Mouse (Mus musculus) liver, embryonic 12.5 days (tissue): Measurements from ENCODE around the gene Slc29a1. TPM values are rescaled to one million over a fixed set of nuclear protein-coding genes. Genes with fewer than 3 reads are reported as not detected.

Source experiments
- ATAC-seq: fragments of 200-750 bp; cut with Nextera tagmentation; 2 replicates; pipeline ENCODE4 v1.8.0; 2017; ENCODE audit warnings: moderate number of reproducible peaks, mild to moderate bottlenecking, moderate library complexity
- H3K27ac ChIP-seq: fragments of 300-500 bp; sonication (generic); 2 replicates; pipeline ENCODE4 v1.5.1; 2016; ENCODE audit warnings: mild to moderate bottlenecking
- H3K27me3 ChIP-seq: fragments of 300-500 bp; sonication (generic); replicated peaks from 2 replicates; pipeline ENCODE4 v1.6.1; 2016; ENCODE audit warnings: mild to moderate bottlenecking, moderate library complexity
- H3K36me3 ChIP-seq: fragments of 300-500 bp; sonication (generic); 2 replicates; pipeline ENCODE4 v1.6.1; 2016; ENCODE audit warnings: mild to moderate bottlenecking, moderate library complexity
- H3K4me1 ChIP-seq: fragments of 300-500 bp; sonication (generic); 2 replicates; pipeline ENCODE4 v1.6.1; 2016
- H3K4me2 ChIP-seq: fragments of 300-500 bp; sonication (generic); 2 replicates; pipeline ENCODE4 v1.6.1; 2016; ENCODE audit warnings: mild to moderate bottlenecking, moderate library complexity
- H3K4me3 ChIP-seq: fragments of 300-500 bp; sonication (generic); 2 replicates; pipeline ENCODE4 v1.5.1; 2016; ENCODE audit warnings: mild to moderate bottlenecking, moderate library complexity
- H3K9ac ChIP-seq: fragments of 300-500 bp; sonication (generic); 2 replicates; pipeline ENCODE4 v1.6.1; 2016; ENCODE audit warnings: mild to moderate bottlenecking, moderate library complexity
- H3K9me3 ChIP-seq: fragments of 300-500 bp; sonication (generic); replicated peaks from 2 replicates; pipeline ENCODE4 v1.6.1; 2016; ENCODE audit warnings: mild to moderate bottlenecking, moderate library complexity
- WGBS: fragments of 180-500 bp; shearing (Covaris S2); methylation state at CpG from one replicate; pipeline ENCODE4 v1.1.7; 2016; ENCODE audit not compliant: insufficient replicate concordance; 5-methylcytosine and 5-hydroxymethylcytosine counted together
- polyA plus RNA-seq: library from polyadenylated mRNA; unstranded; fragments of >200 nt; fragmentation: Nextera tagmentation; extraction: Ambion mirVana; gene quantifications from 2 replicates; pipeline ENCODE4 v1.2.1, GENCODE M21; 2016

Slc29a1 gene
- polyA plus RNA-seq, 1 experiment from 2014 or later: 267 TPM

DNA sequence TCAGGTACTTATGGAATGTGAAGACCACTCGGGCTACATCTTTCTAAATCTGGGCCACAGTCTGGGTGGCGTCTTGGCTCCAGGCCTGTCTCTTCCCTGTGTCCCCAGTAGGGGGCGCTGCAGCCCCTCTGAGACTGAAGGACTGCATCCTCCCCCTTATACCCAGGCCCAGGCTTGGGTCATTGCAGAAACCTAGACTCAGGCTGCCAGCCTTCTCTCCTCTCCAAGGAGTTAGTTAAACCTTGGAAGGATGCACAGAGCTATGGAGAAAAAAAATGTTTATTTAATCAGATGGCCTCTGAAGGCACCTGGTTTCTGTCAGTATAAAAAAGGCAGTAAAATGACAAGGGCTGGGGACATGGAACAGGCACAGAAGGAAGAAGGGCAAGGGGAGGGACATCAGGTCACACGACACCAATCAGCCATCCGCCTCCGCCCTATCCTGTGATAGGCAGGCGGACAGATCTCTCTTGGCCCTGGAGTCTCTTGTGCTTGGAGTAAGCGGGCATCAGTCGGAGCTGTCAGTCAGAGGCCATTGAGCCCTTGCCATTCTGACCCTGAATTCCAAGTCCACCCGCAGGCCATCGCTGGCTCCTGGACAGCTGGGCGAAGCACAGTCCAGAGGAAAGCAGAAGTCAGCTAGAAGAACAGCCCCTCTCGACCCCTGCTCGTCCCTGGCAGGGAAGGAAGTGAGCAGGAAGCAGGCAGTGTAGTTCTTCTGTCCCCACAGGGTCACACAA lies 14.3 kb downstream of the Slc29a1 start:
- peak overlapping the region; percentile 92 for H3K27ac ChIP-seq
- H3K4me3 ChIP-seq: no peak overlapping the region
- 34% methylated on average over 14 of the region's 14 CpGs for WGBS
- peaks cover 64% of the 10 kb centered on the region for H3K36me3 ChIP-seq
- no peaks in the 10 kb centered on the region for H3K9me3 ChIP-seq
- peaks cover 70% of the 10 kb centered on the region for H3K4me1 ChIP-seq
- H3K9ac ChIP-seq: no peak overlapping the region
- H3K27me3 ChIP-seq: no peaks in the 10 kb centered on the region
- peak overlapping the region; percentile 10; the same call in 1 of the 2 replicates for H3K4me2 ChIP-seq
- peak; percentile 38 for ATAC-seq

GRCm38 (mm10) chr17:45584096-45584896 lies 15.1 kb downstream of the Slc29a1 start:
- no peak for ATAC-seq
- Histone ChIP-seq H3K27ac (peak overlapping the region; percentile 92), H3K9ac (0 out of 2 replicates have a peak overlapping the region, but pooled peaks have one; percentile 8), H3K4me3 (no peak overlapping the region), H3K27me3 (no peaks in the 10 kb centered on the region), H3K9me3 (no peaks in the 10 kb centered on the region), H3K36me3 (peaks cover 56% of the 10 kb centered on the region), H3K4me1 (peaks cover 68% of the 10 kb centered on the region), H3K4me2 (0 out of 2 replicates have a peak overlapping the region, but pooled peaks have one; percentile 2)
- 48% methylated on average over 12 of the region's 12 CpGs for WGBS

DNA sequence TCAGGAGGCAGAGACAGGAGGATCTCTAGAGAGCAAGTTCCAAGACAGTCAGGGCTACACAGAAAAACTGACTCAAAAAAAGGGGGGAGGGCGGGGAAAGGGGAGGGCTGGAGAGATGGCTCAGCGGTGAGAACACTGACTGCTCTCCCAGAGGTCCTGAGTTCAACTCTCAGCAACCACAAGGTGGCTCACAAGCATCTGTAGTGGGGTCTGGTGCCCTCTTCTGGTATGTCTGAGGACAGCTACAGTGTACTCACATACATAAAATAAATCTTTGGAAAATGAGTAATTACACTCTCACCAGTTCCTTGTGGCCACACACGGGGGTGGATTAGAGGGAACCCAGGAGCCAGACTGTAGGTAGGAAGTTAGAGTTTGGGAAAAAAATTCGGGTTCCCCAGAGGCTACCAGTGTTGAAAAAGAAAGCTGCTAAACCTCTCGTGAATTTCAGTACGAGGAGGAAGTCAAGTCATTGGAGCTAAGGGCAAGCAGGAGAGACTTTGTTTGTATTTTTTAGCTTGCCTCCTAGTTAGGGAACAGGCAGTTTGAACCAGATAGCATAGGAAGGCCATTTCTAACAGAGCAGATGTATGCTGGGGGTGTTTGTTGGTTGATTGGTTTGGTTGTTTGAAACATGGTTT lies 16.6 kb downstream of the Slc29a1 start:
- ATAC-seq: peak; percentile 38

DNA sequence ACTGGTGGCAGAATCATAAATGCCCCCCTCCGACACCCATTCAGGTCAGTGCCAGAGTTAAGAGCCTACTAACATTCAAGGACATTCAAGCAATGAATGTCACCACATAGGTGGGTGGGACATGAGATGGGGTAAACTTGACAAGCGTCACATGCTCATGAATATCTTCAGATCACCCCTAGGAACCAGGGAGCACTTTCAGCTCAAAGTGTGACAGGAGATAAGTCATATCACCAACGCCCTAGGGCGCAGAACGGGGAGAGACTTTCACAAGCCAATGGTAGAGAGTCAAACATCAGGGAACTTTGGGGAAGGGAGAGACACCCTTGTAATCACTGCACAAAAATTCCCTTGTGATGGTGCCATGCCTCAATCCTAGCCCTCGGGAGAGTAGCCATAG lies 17.2 kb downstream of the Slc29a1 start:
- Histone ChIP-seq H3K27me3 (no peaks in the 10 kb centered on the region), H3K9ac (peak overlapping the region; percentile 23; the same call in 1 of the 2 replicates), H3K4me1 (peaks cover 77% of the 10 kb centered on the region), H3K9me3 (no peaks in the 10 kb centered on the region), H3K4me2 (peak overlapping the region; percentile 50), H3K27ac (peak overlapping the region; percentile 92), H3K36me3 (peaks cover 35% of the 10 kb centered on the region), H3K4me3 (no peak overlapping the region)
- ATAC-seq: peak; percentile 77
- 37% methylated on average over 6 of the region's 6 CpGs for whole genome bisulfite sequencing

More for the DNA sequence above, 16.6 kb downstream of the Slc29a1 start:
- no peak overlapping the region for H3K4me3 ChIP-seq
- 47% methylated on average over 6 of the region's 6 CpGs for WGBS
- peak overlapping the region; percentile 23 for H3K9ac ChIP-seq
- H3K27me3 ChIP-seq: no peaks in the 10 kb centered on the region
- H3K27ac ChIP-seq: peak overlapping the region; percentile 92
- peak overlapping the region; percentile 50 for H3K4me2 ChIP-seq
- H3K4me1 ChIP-seq: peaks cover 77% of the 10 kb centered on the region
- H3K36me3 ChIP-seq: peaks cover 42% of the 10 kb centered on the region
- no peaks in the 10 kb centered on the region for H3K9me3 ChIP-seq

DNA sequence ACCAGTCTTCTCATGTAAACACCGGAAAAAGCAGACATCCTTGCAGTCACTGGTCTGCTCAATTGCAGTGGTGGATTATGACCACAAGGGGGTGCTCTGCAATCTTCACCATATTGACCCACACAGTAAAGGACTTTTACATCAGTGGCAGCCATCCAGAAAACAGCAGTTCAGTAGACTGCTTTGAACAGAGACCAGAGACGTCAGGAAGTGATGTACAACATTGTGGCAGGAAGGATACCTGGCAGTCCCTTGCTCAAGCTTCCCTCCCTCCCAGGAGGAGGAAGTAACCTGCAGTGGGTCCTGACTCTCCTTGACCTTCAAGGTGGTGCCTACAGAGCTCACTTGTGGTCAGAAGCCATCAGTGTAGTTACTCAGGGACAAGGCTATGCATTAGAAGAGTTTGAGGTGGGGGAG lies 17.8 kb downstream of the Slc29a1 start:
- Histone ChIP-seq H3K9ac (peak overlapping the region; percentile 35; the same call in 1 of the 2 replicates), H3K27ac (peak overlapping the region; percentile 92), H3K4me1 (peaks cover 76% of the 10 kb centered on the region), H3K9me3 (no peaks in the 10 kb centered on the region), H3K27me3 (no peaks in the 10 kb centered on the region), H3K4me2 (peak overlapping the region; percentile 50), H3K36me3 (peaks cover 29% of the 10 kb centered on the region), H3K4me3 (no peak overlapping the region)
- peak; percentile 25 for ATAC-seq
- WGBS: 4% methylated on average over 2 of the region's 2 CpGs

- H3K4me1 ChIP-seq: peaks cover 71% of the 10 kb centered on the region
- peak overlapping the region; percentile 26 for H3K4me2 ChIP-seq
- peaks cover 24% of the 10 kb centered on the region for H3K36me3 ChIP-seq
- H3K9ac ChIP-seq: peak overlapping the region; percentile 35
- H3K4me3 ChIP-seq: no peak overlapping the region
- 36% methylated on average over 12 of the region's 12 CpGs for whole genome bisulfite sequencing
- no peaks in the 10 kb centered on the region for H3K9me3 ChIP-seq
- no peak for ATAC-seq
- peak overlapping the region; percentile 92 for H3K27ac ChIP-seq
- H3K27me3 ChIP-seq: no peaks in the 10 kb centered on the region
These were observed 18.4 kb downstream of the Slc29a1 start for GRCm38 (mm10) chr17:45580958-45581477.

DNA sequence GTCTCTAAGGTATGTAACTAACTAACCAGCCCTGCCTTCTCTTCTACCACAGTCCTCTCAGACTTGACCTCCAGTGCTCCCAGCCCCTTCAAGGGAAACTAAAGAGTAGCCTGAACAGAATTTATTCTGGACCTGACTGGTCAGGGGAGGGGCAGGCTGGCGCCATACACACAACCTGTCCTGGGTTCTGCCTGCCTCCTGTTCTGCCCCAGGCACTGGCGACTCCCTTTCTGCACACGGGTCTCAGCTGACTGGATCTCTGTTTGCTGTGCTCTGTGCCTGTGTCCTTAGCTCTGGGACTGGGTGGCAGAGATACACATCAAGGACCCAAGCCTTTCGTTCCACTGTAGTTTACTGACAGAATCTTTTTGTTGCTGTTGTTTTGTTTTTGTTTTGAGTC lies 19.9 kb downstream of the Slc29a1 start:
- WGBS: 70% methylated on average over 4 of the region's 4 CpGs
- peaks cover 65% of the 10 kb centered on the region for H3K4me1 ChIP-seq

GRCm38 (mm10) chr17:45578843-45579242 lies 20.6 kb downstream of the Slc29a1 start:
- H3K9me3 ChIP-seq: no peaks in the 10 kb centered on the region
- WGBS: 54% methylated on average over 7 of the region's 7 CpGs
- peak overlapping the region; percentile 13; the same call in 1 of the 2 replicates for H3K27ac ChIP-seq
- H3K36me3 ChIP-seq: peaks cover 2% of the 10 kb centered on the region
- peaks cover 63% of the 10 kb centered on the region for H3K4me1 ChIP-seq
- no peak for ATAC-seq
- no peak overlapping the region for H3K4me2 ChIP-seq
- H3K27me3 ChIP-seq: no peaks in the 10 kb centered on the region
- H3K9ac ChIP-seq: no peak overlapping the region
- no peak overlapping the region for H3K4me3 ChIP-seq

More for the DNA sequence above, 19.9 kb downstream of the Slc29a1 start:
- H3K9ac ChIP-seq: no peak overlapping the region
- ATAC-seq: no peak
- H3K4me2 ChIP-seq: no peak overlapping the region
- H3K27ac ChIP-seq: 0 out of 2 replicates have a peak overlapping the region, but pooled peaks have one; percentile 17
- H3K36me3 ChIP-seq: peaks cover 9% of the 10 kb centered on the region
- H3K27me3 ChIP-seq: no peaks in the 10 kb centered on the region
- H3K4me3 ChIP-seq: no peak overlapping the region
- no peaks in the 10 kb centered on the region for H3K9me3 ChIP-seq

DNA sequence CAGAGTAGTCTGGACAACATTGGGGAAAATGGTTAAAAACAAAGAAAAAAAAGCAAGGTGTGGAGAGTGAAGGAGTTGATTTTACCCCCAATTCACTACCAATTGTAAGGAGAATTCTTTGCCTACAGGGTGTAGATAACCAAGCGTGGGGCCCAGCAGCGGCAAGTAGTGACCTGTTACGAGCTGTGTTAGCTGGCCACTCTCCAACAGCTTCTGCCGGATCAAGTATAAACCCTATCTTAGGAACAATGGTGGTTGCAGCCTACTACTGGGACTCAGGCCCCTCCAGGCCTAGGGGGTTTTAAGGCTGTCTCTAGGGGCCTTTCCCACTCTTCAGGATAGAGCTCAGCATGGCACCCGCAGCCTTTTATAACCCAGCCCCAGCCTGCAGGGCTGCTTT lies 21.2 kb downstream of the Slc29a1 start:
- WGBS: 67% methylated on average over 5 of the region's 5 CpGs
- no peak overlapping the region for H3K4me2 ChIP-seq
- no peaks in the 10 kb centered on the region for H3K9me3 ChIP-seq
- H3K27ac ChIP-seq: peak overlapping the region; percentile 13; the same call in 1 of the 2 replicates
- H3K4me3 ChIP-seq: no peak overlapping the region
- no peaks in the 10 kb centered on the region for H3K36me3 ChIP-seq
- ATAC-seq: no peak
- H3K9ac ChIP-seq: no peak overlapping the region
- peaks cover 57% of the 10 kb centered on the region for H3K4me1 ChIP-seq
- no peaks in the 10 kb centered on the region for H3K27me3 ChIP-seq

DNA sequence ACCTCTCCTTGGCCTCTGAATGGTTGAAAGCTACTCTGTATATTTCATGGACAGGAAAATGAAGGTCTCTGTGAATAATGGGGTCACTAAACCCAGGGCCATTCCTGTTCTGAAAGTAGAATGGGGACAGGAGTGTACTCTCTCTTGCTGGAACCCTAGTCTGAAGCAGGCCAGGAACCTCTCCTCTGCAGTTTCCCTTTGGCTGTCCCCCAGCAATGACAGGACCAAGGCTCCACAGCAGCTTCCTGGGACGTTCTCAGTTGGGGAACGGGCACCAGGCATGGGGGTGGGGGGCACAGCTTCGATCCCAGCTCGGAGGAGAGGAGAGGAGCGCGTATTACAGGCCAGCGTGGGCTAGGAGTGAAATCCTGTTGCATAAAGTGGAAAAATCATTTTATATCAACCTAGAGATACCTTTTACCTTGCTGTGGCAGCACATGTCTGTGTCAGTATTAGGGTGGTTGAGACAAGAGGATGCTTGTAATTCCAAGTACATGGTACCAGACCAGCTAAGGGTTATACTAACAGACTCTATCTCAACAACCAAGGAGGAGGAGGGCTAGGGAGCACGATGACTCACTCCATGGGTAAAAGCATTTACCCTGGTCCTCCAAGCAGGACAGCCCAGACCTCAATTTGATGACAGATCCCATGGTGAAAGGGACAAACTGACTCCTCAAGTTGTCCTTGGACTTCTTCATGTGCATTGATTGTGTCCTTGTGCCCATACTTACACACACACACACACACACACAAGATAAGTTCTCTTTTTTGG lies 24.1 kb downstream of the Slc29a1 start:
- Histone ChIP-seq H3K27ac (peak overlapping the region; percentile 96), H3K4me3 (no peak overlapping the region), H3K4me2 (peak overlapping the region; percentile 98), H3K9me3 (no peaks in the 10 kb centered on the region), H3K36me3 (peaks cover 22% of the 10 kb centered on the region), H3K4me1 (peaks cover 52% of the 10 kb centered on the region), H3K9ac (peak overlapping the region; percentile 99; the same call in 1 of the 2 replicates), H3K27me3 (no peaks in the 10 kb centered on the region)
- ATAC-seq: no peak
- WGBS: 87% methylated on average over 8 of the region's 8 CpGs
